Mouse (Mus musculus): ENCODE measurements at regions not wholly inside any gene's neighbourhood (a gene's known extent, or its start where the extent isn't known, plus 50 kb on each side); places are given as distances from the start of the nearest gene placed in this dataset. TPM values are rescaled to one million over a fixed set of nuclear protein-coding genes. Genes with fewer than 3 reads are reported as not detected.

Small RNA genes in the stretch of these regions (microRNA-seq; reads per million reads assigned to microRNA genes)
- gene Gm25779 = not detected

Measured in neural tube, embryonic 13.5 days (tissue).